Mouse (Mus musculus): ENCODE measurements around the gene Xpo5.

- TF ChIP-seq HCFC1 (IDR thresholded peaks at IDR 0.05; ENCODE audit: borderline replicate concordance, insufficient read depth, low read length) (no peak), MAFK (IDR thresholded peaks at IDR 0.05; ENCODE audit: insufficient read depth, low read depth, low read length) (no peak)
These were observed 43.3 kb upstream of the Xpo5 start for GRCm38 (mm10) chr17:46159236-46159635.

Data from ES-E14 (cell line).